Mouse (Mus musculus) lung, postnatal 25 days (tissue): ENCODE results near the gene Kcnj8.
"Not testable (repeated sequence)": the region's sequence is repeated elsewhere in the genome, so short reads cannot be mapped to it uniquely, and the experiment has no call there.

Source experiments
- DNase-seq: peaks from one replicate; pipeline ENCODE4 v3.0.0; 2022; ENCODE audit warnings: low spot score

The Kcnj8 gene

GRCm38 (mm10) chr6:142548377-142548776, 23.0 kb downstream of the Kcnj8 start:
- no peak for DNase-seq

GRCm38 (mm10) chr6:142545132-142545531, 26.3 kb downstream of the Kcnj8 start:
- no peak for DNase-seq

- DNase-seq, result no peak
Observed at GRCm38 (mm10) chr6:142543648-142544047, 27.8 kb downstream of the Kcnj8 start.

- DNase-seq, result no peak
Observed at GRCm38 (mm10) chr6:142542800-142543175, 28.6 kb downstream of the Kcnj8 start.

GRCm38 (mm10) chr6:142542082-142542799, 29.2 kb downstream of the Kcnj8 start:
- no peak for DNase-seq

GRCm38 (mm10) chr6:142540561-142541160, 30.8 kb downstream of the Kcnj8 start:
- no peak for DNase-seq

- no peak for DNase-seq
Observed at GRCm38 (mm10) chr6:142540131-142540530, 31.3 kb downstream of the Kcnj8 start.

- peak; percentile 52 for DNase-seq
Observed at GRCm38 (mm10) chr6:142538503-142538902, 32.9 kb downstream of the Kcnj8 start.

- DNase-seq, result no peak
Observed at GRCm38 (mm10) chr6:142533412-142533811, 38.0 kb downstream of the Kcnj8 start.

- no peak for DNase-seq
Observed at GRCm38 (mm10) chr6:142532686-142533085, 38.7 kb downstream of the Kcnj8 start.

GRCm38 (mm10) chr6:142532141-142532540, 39.3 kb downstream of the Kcnj8 start:
- no peak for DNase-seq

GRCm38 (mm10) chr6:142530378-142530777, 41.0 kb downstream of the Kcnj8 start:
- peak; percentile 10 for DNase-seq

GRCm38 (mm10) chr6:142529680-142530079, 41.7 kb downstream of the Kcnj8 start:
- DNase-seq, result no peak

- DNase-seq, result no peak
Observed at GRCm38 (mm10) chr6:142527931-142528562, 43.4 kb downstream of the Kcnj8 start.

GRCm38 (mm10) chr6:142524635-142525308, 46.6 kb downstream of the Kcnj8 start:
- DNase-seq, result peak; percentile 63

GRCm38 (mm10) chr6:142521591-142522110, 49.8 kb downstream of the Kcnj8 start:
- no peak for DNase-seq

- peak; percentile 16 for DNase-seq
Observed at GRCm38 (mm10) chr6:142519110-142519509, 52.3 kb downstream of the Kcnj8 start.

GRCm38 (mm10) chr6:142515379-142515778, 56.0 kb downstream of the Kcnj8 start:
- not testable (repeated sequence) for DNase-seq

GRCm38 (mm10) chr6:142514912-142515311, 56.5 kb downstream of the Kcnj8 start:
- DNase-seq, result peak; percentile 14
